Mouse (Mus musculus): Measurements from ENCODE around the gene Scnn1g. TPM values are rescaled to one million over a fixed set of nuclear protein-coding genes. Genes with fewer than 3 reads are reported as not detected.

The Scnn1g gene
- total RNA-seq (2014; rRNA removed; ENCODE audit: low replicate concordance) (0.12 and 3.3 TPM in 2 replicates), polyA plus RNA-seq (2015; fragmentation: Nextera tagmentation; extraction: Ambion mirVana) (0.04 and 0.12 TPM in 2 replicates)

DNA sequence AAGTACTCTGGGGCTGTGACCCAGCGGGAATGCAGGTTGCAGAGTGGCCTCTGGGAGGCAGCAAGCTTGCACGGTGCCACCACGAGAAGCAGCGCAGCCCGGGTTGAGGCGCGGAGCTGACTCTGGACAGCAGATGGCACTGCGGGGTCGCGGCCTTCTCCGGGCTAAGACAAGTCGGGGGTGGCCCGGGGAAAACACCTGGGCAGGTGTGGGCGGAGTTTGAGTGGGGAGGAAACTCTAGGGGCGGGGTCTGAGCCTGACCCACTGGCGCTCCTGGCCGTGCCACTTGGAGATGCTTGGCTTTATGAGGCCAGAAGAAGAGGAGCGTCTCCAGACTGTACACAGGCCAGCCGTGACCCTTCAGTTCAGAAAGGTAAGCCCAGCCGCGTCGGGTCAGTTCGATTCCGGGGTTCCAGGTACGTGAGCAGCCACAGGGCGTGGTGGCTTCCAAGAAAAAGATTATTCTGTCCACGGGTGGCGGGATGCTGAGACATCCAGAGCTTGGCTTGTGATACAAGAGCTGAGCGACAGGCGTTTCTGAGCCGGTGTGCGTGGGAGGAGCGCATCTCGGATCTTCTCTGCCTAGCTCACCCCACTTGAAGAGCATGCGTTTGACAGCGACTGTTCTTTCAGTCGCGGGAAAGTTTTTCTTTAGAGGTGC lies at the start of gene Scnn1g:
Gene Scnn1g (plus strand): TSS at position 309 of the 661 bp plus-strand sequence.
- Histone ChIP-seq H3K9ac (replicated peaks; ENCODE audit: low read depth, low read length) (no peak within 1 kb of the TSS), H3K4me2 (ENCODE audit: low read depth, low read length) (peak within 1 kb of the TSS; percentile 53), H3K4me1 (ENCODE audit: control insufficient read depth, insufficient read depth) (no peaks in the 10 kb centered on the region), H3K9me3 (replicated peaks; ENCODE audit: control insufficient read depth, low read length) (no peaks in the 10 kb centered on the region), H3K36me3 (replicated peaks; ENCODE audit: control insufficient read depth, insufficient read depth, low read length) (no peaks in the 10 kb centered on the region), H3K27me3 (ENCODE audit: control insufficient read depth, insufficient read depth, low read length) (peaks cover 39% of the 10 kb centered on the region), H3K27ac (ENCODE audit: low read depth) (no peak within 1 kb of the TSS), H3K4me3 (ENCODE audit: low read depth, low read length) (peak within 1 kb of the TSS; percentile 24)
- DNase-seq (ENCODE audit: low spot score) (peak; percentile 55), ATAC-seq (ENCODE audit: insufficient read depth, low read depth) (peak; percentile 89)
- peak; percentile 99 for TF ChIP-seq CTCF (IDR thresholded peaks at IDR 0.05; ENCODE audit: low read depth)
- no peak for TF ChIP-seq EP300 (IDR thresholded peaks at IDR 0.05; ENCODE audit: low read depth)
- WGBS = 2% methylated on average over 38 of the region's 38 CpGs

DNA sequence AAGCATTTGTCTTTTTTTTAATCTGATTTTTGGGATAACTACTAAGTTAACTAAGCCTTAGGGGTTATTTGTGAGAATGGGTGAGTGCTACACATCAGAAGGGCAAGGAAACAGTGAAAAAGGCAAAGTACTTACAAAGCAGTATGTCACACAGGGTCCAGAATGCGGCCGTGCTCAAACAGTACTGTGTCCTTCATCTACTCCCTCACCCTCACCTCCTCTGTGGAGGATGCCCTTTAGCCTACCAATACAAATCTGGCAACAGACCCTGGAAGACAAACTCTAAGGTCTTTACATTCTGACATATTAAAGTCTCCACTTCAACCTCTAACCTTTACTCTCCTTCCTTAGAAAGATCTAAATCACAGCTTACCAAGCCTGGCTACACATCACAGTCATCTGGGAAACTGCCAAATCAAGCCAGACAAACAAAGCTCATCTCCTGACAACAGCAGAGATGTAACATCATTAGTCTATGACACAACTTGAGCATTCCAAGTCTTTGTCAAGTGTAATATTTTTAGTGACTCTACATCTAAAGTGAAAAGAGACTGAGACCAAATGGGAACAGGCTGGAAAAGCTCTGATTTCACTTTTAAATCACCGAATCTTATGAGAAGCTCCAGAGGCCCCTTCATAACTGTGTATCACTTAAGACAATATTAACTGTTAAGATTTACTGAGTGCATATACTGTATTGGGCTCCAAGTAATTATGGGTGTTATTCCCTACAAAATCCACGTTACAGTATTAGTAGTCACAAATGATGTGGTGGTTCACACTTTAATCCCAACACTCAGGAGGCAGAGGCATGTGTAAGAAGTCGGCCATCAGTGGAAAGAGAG lies 48.9 kb upstream of the Scnn1g start:
- Histone ChIP-seq H3K9me3 (replicated peaks; ENCODE audit: control insufficient read depth, low read length) (no peaks in the 10 kb centered on the region), H3K27me3 (ENCODE audit: control insufficient read depth, insufficient read depth, low read length) (no peaks in the 10 kb centered on the region), H3K4me3 (ENCODE audit: low read depth, low read length) (no peak overlapping the region), H3K4me2 (ENCODE audit: low read depth, low read length) (no peak overlapping the region), H3K27ac (ENCODE audit: low read depth) (no peak overlapping the region), H3K36me3 (replicated peaks; ENCODE audit: control insufficient read depth, insufficient read depth, low read length) (no peaks in the 10 kb centered on the region), H3K4me1 (ENCODE audit: control insufficient read depth, insufficient read depth) (no peaks in the 10 kb centered on the region), H3K9ac (replicated peaks; ENCODE audit: low read depth, low read length) (no peak overlapping the region)
- 89% methylated on average over 5 of the region's 5 CpGs for WGBS
- DNase-seq (ENCODE audit: low spot score) (no peak), ATAC-seq (ENCODE audit: insufficient read depth, low read depth) (no peak)
- no peak for TF ChIP-seq CTCF (IDR thresholded peaks at IDR 0.05; ENCODE audit: low read depth)
- TF ChIP-seq EP300 (IDR thresholded peaks at IDR 0.05; ENCODE audit: low read depth) = no peak

DNA sequence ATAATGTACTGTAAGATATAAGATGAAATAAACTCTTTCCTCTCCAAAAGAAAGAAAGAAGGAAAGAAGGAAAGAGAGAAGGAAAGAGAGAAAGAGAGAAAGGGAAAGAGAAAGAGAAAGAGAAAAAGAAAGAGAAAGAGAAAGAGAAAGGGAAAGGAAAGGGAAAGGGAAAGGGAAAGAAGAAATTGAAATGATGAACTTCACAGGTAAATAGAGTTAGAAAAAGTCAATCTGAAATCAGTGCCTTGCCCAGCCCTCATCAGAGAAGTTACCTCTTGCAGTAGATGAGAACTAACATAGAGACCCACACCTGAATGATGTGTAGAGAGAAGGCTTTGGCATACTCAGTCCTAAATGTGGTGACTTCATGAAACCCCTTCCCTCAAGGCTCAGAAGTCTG lies 44.9 kb upstream of the Scnn1g start:
- Histone ChIP-seq H3K4me3 (ENCODE audit: low read depth, low read length) (no peak overlapping the region), H3K4me1 (ENCODE audit: control insufficient read depth, insufficient read depth) (no peaks in the 10 kb centered on the region), H3K27ac (ENCODE audit: low read depth) (no peak overlapping the region), H3K9me3 (replicated peaks; ENCODE audit: control insufficient read depth, low read length) (no peaks in the 10 kb centered on the region), H3K4me2 (ENCODE audit: low read depth, low read length) (no peak overlapping the region), H3K9ac (replicated peaks; ENCODE audit: low read depth, low read length) (no peak overlapping the region), H3K36me3 (replicated peaks; ENCODE audit: control insufficient read depth, insufficient read depth, low read length) (no peaks in the 10 kb centered on the region), H3K27me3 (ENCODE audit: control insufficient read depth, insufficient read depth, low read length) (no peaks in the 10 kb centered on the region)
- ATAC-seq (ENCODE audit: insufficient read depth, low read depth) (no peak), DNase-seq (ENCODE audit: low spot score) (no peak)
- no peak for TF ChIP-seq EP300 (IDR thresholded peaks at IDR 0.05; ENCODE audit: low read depth)
- TF ChIP-seq CTCF (IDR thresholded peaks at IDR 0.05; ENCODE audit: low read depth) = no peak

DNA sequence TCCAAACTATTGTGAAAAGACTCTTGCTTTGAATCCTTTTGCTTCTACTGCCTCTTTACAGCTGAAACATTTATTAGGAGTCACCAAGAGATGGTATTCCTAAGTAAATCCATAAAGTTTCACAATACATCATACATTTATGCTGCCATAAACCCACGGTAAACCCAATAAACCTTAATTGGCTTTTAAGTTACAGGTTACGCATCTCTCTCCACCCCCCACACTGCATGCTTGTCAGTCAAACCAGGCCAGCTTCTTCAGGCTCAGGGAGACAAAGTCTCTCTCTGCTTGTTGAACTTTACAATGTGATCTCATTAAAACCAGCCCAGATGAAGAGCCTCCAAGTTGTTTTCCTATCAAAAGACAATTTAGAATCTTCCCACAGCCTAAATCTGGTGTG lies 42.5 kb upstream of the Scnn1g start:
- DNase-seq (ENCODE audit: low spot score) (no peak), ATAC-seq (ENCODE audit: insufficient read depth, low read depth) (no peak)
- no peaks in the 10 kb centered on the region for H3K36me3 ChIP-seq (replicated peaks; ENCODE audit: control insufficient read depth, insufficient read depth, low read length)
- H3K4me1 ChIP-seq (ENCODE audit: control insufficient read depth, insufficient read depth) = no peaks in the 10 kb centered on the region
- 97% methylated on average over 2 of the region's 2 CpGs for WGBS
- no peaks in the 10 kb centered on the region for H3K9me3 ChIP-seq (replicated peaks; ENCODE audit: control insufficient read depth, low read length)
- H3K4me3 ChIP-seq (ENCODE audit: low read depth, low read length) = no peak overlapping the region
- no peak overlapping the region for H3K9ac ChIP-seq (replicated peaks; ENCODE audit: low read depth, low read length)
- no peak overlapping the region for H3K4me2 ChIP-seq (ENCODE audit: low read depth, low read length)
- no peak overlapping the region for H3K27ac ChIP-seq (ENCODE audit: low read depth)
- no peaks in the 10 kb centered on the region for H3K27me3 ChIP-seq (ENCODE audit: control insufficient read depth, insufficient read depth, low read length)
- TF ChIP-seq EP300 (IDR thresholded peaks at IDR 0.05; ENCODE audit: low read depth) (no peak), CTCF (IDR thresholded peaks at IDR 0.05; ENCODE audit: low read depth) (no peak)

DNA sequence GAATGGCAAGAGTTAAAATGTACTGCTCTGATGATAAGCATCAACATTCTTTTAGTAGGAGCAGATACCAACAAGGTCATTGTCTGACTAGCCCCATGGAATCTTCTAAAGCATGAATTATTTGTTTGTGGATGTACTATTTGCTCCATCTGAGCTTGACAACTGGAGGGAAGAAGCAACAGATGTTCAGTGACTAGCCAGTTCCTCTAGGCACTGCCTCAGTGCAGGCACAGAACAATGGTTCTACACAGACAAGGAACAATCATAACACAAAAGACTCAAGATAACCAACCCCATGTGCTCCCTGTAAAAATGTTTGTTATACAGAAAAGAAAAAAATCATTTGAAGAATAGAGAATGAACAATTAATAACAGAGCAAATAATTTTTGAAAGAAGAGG lies 37.1 kb upstream of the Scnn1g start:
- no peak overlapping the region for H3K27ac ChIP-seq (ENCODE audit: low read depth)

More for the DNA sequence above, 37.1 kb upstream of the Scnn1g start:
- no peak overlapping the region for H3K4me2 ChIP-seq (ENCODE audit: low read depth, low read length)
- no peak for TF ChIP-seq EP300 (IDR thresholded peaks at IDR 0.05; ENCODE audit: low read depth)
- no peak for TF ChIP-seq CTCF (IDR thresholded peaks at IDR 0.05; ENCODE audit: low read depth)
- no peak overlapping the region for H3K4me3 ChIP-seq (ENCODE audit: low read depth, low read length)
- H3K9me3 ChIP-seq (replicated peaks; ENCODE audit: control insufficient read depth, low read length) = no peaks in the 10 kb centered on the region
- ATAC-seq (ENCODE audit: insufficient read depth, low read depth) (no peak), DNase-seq (ENCODE audit: low spot score) (no peak)
- no peaks in the 10 kb centered on the region for H3K36me3 ChIP-seq (replicated peaks; ENCODE audit: control insufficient read depth, insufficient read depth, low read length)
- H3K27me3 ChIP-seq (ENCODE audit: control insufficient read depth, insufficient read depth, low read length) = no peaks in the 10 kb centered on the region
- peaks cover 9% of the 10 kb centered on the region; the same call in 1 of the 2 replicates for H3K4me1 ChIP-seq (ENCODE audit: control insufficient read depth, insufficient read depth)
- no peak overlapping the region for H3K9ac ChIP-seq (replicated peaks; ENCODE audit: low read depth, low read length)
